Mouse (Mus musculus): Measurements from ENCODE around the gene Swap70.

GRCm38 (mm10) chr7:110221586-110222481, at the start of gene Swap70:
- TF ChIP-seq POLR2A (IDR thresholded peaks at IDR 0.05; ENCODE audit: low read depth, low read length) (peak; percentile 99), CTCF (IDR thresholded peaks at IDR 0.05; ENCODE audit: borderline replicate concordance, insufficient read depth, low read length) (0 out of 2 replicates have a peak, but pooled peaks have one; percentile 41)
